Mouse (Mus musculus) lung, postnatal 0 days (tissue): ENCODE results near the gene Trhde.

Experiments used
- CTCF ChIP-seq: IDR thresholded peaks from 2 replicates; pipeline ENCODE4 v1.5.1; 2016; ENCODE audit warnings: antibody characterized with exemption, mild to moderate bottlenecking
- EP300 ChIP-seq: IDR thresholded peaks from 2 replicates; pipeline ENCODE4 v1.6.1; 2016; ENCODE audit warnings: antibody characterized with exemption, mild to moderate bottlenecking, control low read depth

GRCm38 (mm10) chr10:114742755-114743705, 59.1 kb downstream of the Trhde start:
- TF ChIP-seq CTCF (no peak), EP300 (no peak)
